Mouse (Mus musculus) forebrain, embryonic 14.5 days (tissue): ENCODE results near the gene Rasl10a. TPM values are rescaled to one million over a fixed set of nuclear protein-coding genes. Genes with fewer than 3 reads are reported as not detected.
"Not testable (repeated sequence)": the region's sequence is repeated elsewhere in the genome, so short reads cannot be mapped to it uniquely, and the experiment has no call there.

ENCODE experiments used
- ATAC-seq: fragments of 200-750 bp; cut with Nextera tagmentation; 2 replicates; pipeline ENCODE4 v1.8.0; 2017; ENCODE audit warnings: mild to moderate bottlenecking, moderate library complexity
- DNase-seq: peaks from one replicate; pipeline ENCODE4 v3.0.0-alpha.2; 2015; ENCODE audit warnings: low spot score
- H3K27ac ChIP-seq: fragments of 300-500 bp; sonication (generic); 2 replicates; pipeline ENCODE4 v1.5.1; 2014; ENCODE audit warnings: low read depth, mild to moderate bottlenecking, control low read depth, low read length, moderate library complexity
- H3K27me3 ChIP-seq: fragments of 300-500 bp; sonication (generic); replicated peaks from 2 replicates; pipeline ENCODE4 v1.6.1; 2014; ENCODE audit warnings: low read length, control low read depth, mixed read lengths; ENCODE audit not compliant: control insufficient read depth, insufficient read depth
- H3K36me3 ChIP-seq: fragments of 300-500 bp; sonication (generic); 2 replicates; pipeline ENCODE4 v1.6.1; 2014; ENCODE audit warnings: low read length, control low read depth; ENCODE audit not compliant: control insufficient read depth, insufficient read depth
- H3K4me1 ChIP-seq: fragments of 300-500 bp; sonication (generic); 2 replicates; pipeline ENCODE4 v1.6.1; 2014; ENCODE audit warnings: antibody characterized with exemption, low read length, control low read depth; ENCODE audit not compliant: control insufficient read depth, insufficient read depth
- H3K4me2 ChIP-seq: fragments of 300-500 bp; sonication (generic); 2 replicates; pipeline ENCODE4 v1.6.1; 2014; ENCODE audit warnings: mild to moderate bottlenecking, control low read depth, low read length
- H3K4me3 ChIP-seq: fragments of 300-500 bp; sonication (generic); 2 replicates; pipeline ENCODE4 v1.5.1; 2014; ENCODE audit warnings: low read depth, low read length, control low read depth
- H3K9ac ChIP-seq: fragments of 300-500 bp; sonication (generic); 2 replicates; pipeline ENCODE4 v1.6.1; 2014; ENCODE audit warnings: mild to moderate bottlenecking, low read length, control low read depth, moderate library complexity
- H3K9me3 ChIP-seq: fragments of 300-500 bp; sonication (generic); replicated peaks from 2 replicates; pipeline ENCODE4 v1.6.1; 2016; ENCODE audit warnings: low read length, control low read depth, mixed read lengths; ENCODE audit not compliant: control insufficient read depth
- WGBS: fragments of 180-500 bp; shearing (Covaris S2); extraction: QIAGEN DNeasy Blood & Tissue Kit; methylation state at CpG from one replicate; pipeline ENCODE4 v1.1.7; 2014; 5-methylcytosine and 5-hydroxymethylcytosine counted together
- polyA plus RNA-seq: library from polyadenylated mRNA; unstranded; fragments of >200 nt; fragmentation: Nextera tagmentation; extraction: Ambion mirVana; gene quantifications from 2 replicates; pipeline ENCODE4 v1.2.1, GENCODE M21; 2014

Rasl10a gene
- polyA plus RNA-seq, 1 experiment from 2014 or later: 0.25 TPM

DNA sequence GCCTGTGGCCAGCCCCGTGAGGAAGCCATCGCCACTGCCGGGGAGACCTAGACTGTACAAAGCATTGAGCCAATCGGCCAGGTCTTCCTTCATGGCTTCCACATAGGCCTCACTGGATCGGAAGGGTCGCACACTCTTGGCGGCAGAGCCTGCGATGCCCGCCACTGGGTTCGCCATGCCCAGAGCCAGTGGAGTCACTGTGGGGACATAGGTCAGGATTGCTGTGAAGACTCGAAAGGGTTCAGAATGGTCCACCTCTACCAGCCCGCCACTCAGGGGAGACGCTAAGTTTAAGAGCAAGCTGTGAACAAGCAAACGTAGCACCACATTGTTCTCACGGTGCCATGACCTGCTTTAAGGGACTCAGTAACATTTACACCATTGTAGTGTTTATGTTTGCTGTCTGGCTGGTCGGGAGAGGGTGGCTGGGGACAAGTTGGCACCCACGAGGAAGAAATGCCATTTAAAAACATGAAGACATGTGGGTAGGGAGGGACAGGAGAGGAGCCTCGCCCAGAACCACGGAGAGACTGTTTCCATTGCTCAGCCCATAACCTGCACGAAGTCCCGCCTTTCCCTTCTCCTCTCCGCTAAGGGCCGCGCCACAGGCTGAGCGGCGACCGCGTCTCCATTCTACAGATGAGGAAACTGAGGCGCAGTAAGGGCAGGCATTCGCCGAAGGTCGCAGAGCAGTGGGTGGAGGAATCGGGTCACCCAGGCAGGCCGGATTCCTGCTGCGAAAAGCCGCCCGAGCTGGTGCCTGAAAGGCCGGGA, 6.5 kb downstream of the Rasl10a start:
- H3K4me1 ChIP-seq: peaks cover 23% of the 10 kb centered on the region
- peak overlapping the region; percentile 75 for H3K9ac ChIP-seq
- DNase-seq (no peak), ATAC-seq (no peak)
- 20% methylated on average over 36 of the region's 38 CpGs for WGBS
- H3K4me3 ChIP-seq: peak overlapping the region; percentile 73
- peak overlapping the region; percentile 84 for H3K4me2 ChIP-seq
- peaks cover 39% of the 10 kb centered on the region for H3K27me3 ChIP-seq
- no peaks in the 10 kb centered on the region for H3K9me3 ChIP-seq
- peaks cover 24% of the 10 kb centered on the region for H3K36me3 ChIP-seq
- H3K27ac ChIP-seq: 0 out of 2 replicates have a peak overlapping the region, but pooled peaks have one; percentile 3

DNA sequence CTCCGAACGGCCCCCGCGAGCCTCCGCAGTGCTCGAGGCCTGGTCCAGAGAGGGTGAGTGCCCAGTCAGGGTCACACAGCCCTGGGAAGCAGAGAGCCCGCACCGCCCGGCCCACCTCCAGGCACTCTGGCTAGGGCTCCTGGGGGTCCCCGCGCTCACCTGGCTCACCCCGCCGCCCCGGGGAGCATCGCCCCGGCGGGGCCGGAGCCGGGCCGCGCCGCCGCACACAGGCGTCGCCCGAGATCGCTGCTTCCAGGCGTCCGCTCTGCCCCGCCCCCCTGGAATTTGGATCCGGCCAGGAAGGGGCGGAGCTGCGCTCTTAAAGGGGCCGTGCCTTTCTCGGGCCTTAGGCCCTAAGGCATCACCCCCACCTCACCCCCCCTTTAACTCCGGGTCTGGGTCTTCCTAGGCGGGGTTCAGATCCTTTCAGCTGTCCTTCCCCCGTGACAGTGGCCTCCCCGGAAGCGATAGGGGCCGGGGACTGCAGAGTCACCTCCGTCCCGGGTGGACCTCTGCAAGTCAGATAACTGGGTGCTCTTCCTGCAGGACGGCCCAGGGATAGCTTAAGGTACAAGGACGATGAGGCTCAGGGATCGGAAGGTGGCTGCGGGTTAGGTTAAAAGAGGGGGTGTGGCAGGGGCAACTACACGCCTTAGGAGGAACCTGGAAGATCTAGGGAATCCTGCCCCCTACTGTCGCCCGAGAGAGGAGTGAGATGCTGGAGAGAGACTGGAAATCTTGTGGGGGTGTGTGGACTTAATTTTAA, 7.3 kb downstream of the Rasl10a start, which contains the start of gene Gas2l1:
TSS of gene Gas2l1 (minus strand) at position 272 of the 766 bp plus-strand sequence.
- under 1% methylated on average over 50 of the region's 50 CpGs for WGBS
- peak; percentile 88 for ATAC-seq
- Histone ChIP-seq H3K4me1 (peaks cover 23% of the 10 kb centered on the region), H3K9ac (peak within 1 kb of the TSS; percentile 75), H3K4me3 (peak within 1 kb of the TSS; percentile 73), H3K9me3 (no peaks in the 10 kb centered on the region), H3K4me2 (peak within 1 kb of the TSS; percentile 84), H3K27me3 (peaks cover 31% of the 10 kb centered on the region), H3K27ac (0 out of 2 replicates have a peak within 1 kb of the TSS, but pooled peaks have one; percentile 3), H3K36me3 (peaks cover 30% of the 10 kb centered on the region)
- peak; percentile 93 for DNase-seq

DNA sequence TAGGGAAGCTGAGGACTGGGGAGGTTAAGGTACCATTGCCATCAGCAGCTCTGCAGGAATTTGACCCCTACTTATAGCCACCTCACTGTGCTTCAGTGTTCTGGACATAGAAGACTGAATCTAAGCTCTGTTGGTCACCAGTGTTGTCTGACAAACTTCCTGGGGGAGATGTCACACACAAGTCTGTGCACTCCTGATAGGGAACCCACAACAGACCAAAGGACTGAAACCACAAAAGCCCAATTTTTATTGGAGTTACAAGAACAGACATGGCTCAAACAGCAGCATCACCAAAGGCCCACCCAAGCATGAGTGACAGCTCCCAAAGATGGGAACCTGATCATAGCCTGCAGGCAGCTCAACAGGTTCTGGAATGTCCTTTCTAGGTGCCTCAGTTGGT, 9.1 kb downstream of the Rasl10a start:
- Histone ChIP-seq H3K9ac (no peak overlapping the region), H3K4me1 (peaks cover 15% of the 10 kb centered on the region), H3K9me3 (no peaks in the 10 kb centered on the region), H3K27ac (no peak overlapping the region), H3K4me2 (no peak overlapping the region), H3K4me3 (no peak overlapping the region), H3K27me3 (peaks cover 14% of the 10 kb centered on the region), H3K36me3 (peaks cover 48% of the 10 kb centered on the region)
- no peak for ATAC-seq
- no peak for DNase-seq

DNA sequence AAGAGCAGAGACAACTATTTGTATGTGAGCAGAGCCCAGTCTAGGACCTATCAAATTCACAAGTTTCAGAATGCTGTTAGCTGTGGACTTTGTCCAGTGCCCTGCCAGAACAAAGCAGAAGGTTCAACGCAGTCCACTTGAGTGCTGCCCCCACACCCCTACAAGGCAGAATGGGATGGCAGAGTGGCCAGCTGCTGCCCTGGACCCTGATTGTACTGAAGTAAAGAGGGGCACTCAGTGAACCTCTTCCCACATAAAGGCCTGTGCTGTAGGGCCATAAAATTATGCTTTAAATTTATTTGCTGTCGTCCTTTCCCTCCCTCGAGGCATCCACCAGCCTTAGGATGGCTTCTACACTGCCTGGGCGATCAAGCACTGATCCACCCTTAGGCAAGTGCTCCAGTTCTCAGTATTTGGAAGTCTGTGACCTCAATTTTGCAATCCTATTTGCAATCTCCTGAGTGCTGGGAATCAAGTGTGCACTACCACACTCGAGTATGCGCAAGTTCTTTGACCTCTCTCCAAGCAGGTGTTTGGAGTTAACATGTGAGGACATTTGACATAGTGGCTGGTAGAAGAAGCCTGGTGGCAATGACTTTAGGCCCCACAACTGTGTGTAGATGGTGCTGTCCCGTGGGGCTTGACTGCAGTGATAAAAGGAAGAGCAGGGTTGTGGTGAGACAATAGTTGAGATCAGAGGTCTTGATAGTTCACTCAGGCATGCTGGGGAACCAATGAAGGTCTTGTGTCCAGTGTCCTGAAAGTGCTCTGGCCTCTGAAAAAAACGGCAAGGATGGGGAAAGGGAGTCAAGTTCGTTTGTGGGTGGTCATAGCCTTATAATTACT, 10.4 kb downstream of the Rasl10a start:
- Histone ChIP-seq H3K4me1 (peaks cover 8% of the 10 kb centered on the region), H3K36me3 (peaks cover 61% of the 10 kb centered on the region), H3K27me3 (peaks cover 4% of the 10 kb centered on the region; the same call in 1 of the 2 replicates), H3K9ac (no peak overlapping the region), H3K9me3 (no peaks in the 10 kb centered on the region), H3K4me2 (no peak overlapping the region), H3K4me3 (no peak overlapping the region), H3K27ac (no peak overlapping the region)
- DNase-seq: no peak
- ATAC-seq: no peak
- WGBS: 86% methylated on average over 9 of the region's 9 CpGs

DNA sequence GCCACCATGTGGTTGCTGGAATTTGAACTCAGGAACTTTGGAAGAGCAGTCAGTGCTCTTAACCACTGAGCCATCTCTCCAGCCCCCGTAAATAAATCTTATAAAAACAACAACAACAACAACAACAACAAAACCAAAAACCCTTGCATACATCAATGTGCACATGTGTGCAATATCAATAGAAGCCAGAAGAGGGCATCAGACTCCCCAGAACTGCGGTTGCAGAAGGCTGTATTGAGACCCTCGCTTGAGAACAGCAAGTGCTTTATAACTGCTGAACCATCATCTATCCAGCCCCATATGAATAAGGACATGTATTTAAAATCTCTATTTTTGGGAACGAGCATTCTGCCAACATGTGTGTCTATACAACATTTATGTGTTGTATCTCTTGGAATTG, 17.0 kb downstream of the Rasl10a start:
- H3K4me3 ChIP-seq: no peak overlapping the region
- DNase-seq (peak; percentile 68), ATAC-seq (0 out of 2 replicates have a peak, but pooled peaks have one; percentile 44)
- WGBS: 70% methylated on average over 4 of the region's 4 CpGs
- no peak overlapping the region for H3K4me2 ChIP-seq
- H3K27ac ChIP-seq: no peak overlapping the region
- H3K36me3 ChIP-seq: peaks cover 83% of the 10 kb centered on the region
- H3K4me1 ChIP-seq: no peaks in the 10 kb centered on the region
- no peak overlapping the region for H3K9ac ChIP-seq
- no peaks in the 10 kb centered on the region for H3K9me3 ChIP-seq
- H3K27me3 ChIP-seq: no peaks in the 10 kb centered on the region

DNA sequence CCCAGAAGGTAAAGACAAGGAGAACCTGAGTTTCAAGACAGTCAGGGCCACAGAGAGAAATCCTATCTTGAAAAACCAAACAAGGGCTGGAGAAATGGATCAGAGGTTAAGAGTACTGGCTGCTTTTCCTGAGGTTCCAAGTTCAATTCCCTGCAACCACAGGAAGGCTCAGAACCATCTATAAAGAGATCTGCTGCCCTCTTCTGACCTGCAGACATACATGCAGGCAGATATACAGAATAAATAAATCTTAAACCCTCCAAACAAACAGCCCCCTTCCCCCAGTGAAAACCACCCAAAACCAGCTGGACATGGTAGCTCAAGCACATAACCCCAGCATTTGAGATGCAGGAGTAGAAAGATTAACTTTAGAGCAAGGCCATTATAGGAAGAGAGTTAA, 17.8 kb downstream of the Rasl10a start:
- H3K4me1 ChIP-seq: no peaks in the 10 kb centered on the region
- no peak for ATAC-seq
- H3K4me2 ChIP-seq: no peak overlapping the region
- H3K27ac ChIP-seq: no peak overlapping the region
- peaks cover 83% of the 10 kb centered on the region for H3K36me3 ChIP-seq
- DNase-seq: no peak
- no peak overlapping the region for H3K4me3 ChIP-seq
- no peaks in the 10 kb centered on the region for H3K27me3 ChIP-seq
- no peak overlapping the region for H3K9ac ChIP-seq
- H3K9me3 ChIP-seq: no peaks in the 10 kb centered on the region

DNA sequence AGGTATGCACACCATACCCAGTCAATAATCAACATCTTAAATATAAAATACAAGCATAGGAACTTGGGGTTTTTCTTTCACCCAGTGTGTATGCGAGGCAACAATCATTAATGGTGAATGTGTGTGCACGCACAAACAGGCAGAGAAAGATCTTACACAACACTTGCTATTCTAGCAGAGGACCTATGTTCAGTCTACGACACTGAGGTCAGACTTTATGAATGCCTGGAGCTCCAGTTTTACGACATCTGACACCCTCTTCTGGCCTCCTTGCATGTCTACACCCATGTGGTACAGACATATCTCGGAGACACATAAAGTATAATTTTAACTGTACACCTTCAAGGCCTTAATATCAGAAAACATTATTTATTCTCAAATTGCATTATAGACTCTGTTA, 18.9 kb downstream of the Rasl10a start:
- H3K9me3 ChIP-seq, H3K27me3 ChIP-seq, ATAC-seq, H3K9ac ChIP-seq, H3K27ac ChIP-seq, DNase-seq, H3K4me1 ChIP-seq, H3K4me3 ChIP-seq, H3K4me2 ChIP-seq: not testable (repeated sequence)
- peaks cover 79% of the 10 kb centered on the region for H3K36me3 ChIP-seq
- 89% methylated on average over 4 of the region's 5 CpGs for WGBS

DNA sequence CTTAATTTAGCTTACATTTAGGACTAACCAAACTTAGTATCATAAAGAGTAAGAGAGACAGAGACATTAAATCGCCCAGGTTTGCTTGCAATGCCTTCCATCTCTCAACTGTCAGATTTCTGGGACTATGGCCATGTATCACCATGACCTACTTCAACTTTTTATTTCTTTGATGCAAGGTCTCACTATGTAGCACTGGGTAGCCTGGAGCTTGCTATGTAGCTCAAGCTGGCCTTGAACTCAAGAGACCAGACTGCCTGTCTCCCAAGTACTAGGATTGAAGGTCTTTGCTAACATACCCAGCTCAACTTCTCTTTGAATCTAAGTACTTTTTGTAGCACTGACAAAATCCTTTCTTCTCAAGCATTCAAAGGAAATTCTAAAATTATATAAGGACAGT, 31.2 kb downstream of the Rasl10a start:
- Histone ChIP-seq H3K27me3 (no peaks in the 10 kb centered on the region), H3K4me1 (no peaks in the 10 kb centered on the region), H3K9ac (no peak overlapping the region), H3K9me3 (no peaks in the 10 kb centered on the region), H3K4me2 (no peak overlapping the region), H3K36me3 (peaks cover 85% of the 10 kb centered on the region), H3K4me3 (no peak overlapping the region), H3K27ac (no peak overlapping the region)
- 92% methylated on average over 1 of the region's 1 CpGs for WGBS
- ATAC-seq (no peak), DNase-seq (no peak)
